Mouse (Mus musculus) heart, adult 2 months (tissue): ENCODE measurements around the gene Gm6793.

Experiments used
- CTCF ChIP-seq: fragments of 200-600 bp; IDR thresholded peaks from 2 replicates; pipeline ENCODE4 v1.8.1; 2022; ENCODE audit warnings: antibody characterized with exemption, mild to moderate bottlenecking, moderate library complexity
- POLR2A ChIP-seq: fragments of 200-500 bp; IDR thresholded peaks from 2 replicates; pipeline ENCODE4 v1.6.1; 2011; ENCODE audit warnings: mild to moderate bottlenecking, low read depth, low read length, control low read depth; ENCODE audit not compliant: insufficient read depth

DNA sequence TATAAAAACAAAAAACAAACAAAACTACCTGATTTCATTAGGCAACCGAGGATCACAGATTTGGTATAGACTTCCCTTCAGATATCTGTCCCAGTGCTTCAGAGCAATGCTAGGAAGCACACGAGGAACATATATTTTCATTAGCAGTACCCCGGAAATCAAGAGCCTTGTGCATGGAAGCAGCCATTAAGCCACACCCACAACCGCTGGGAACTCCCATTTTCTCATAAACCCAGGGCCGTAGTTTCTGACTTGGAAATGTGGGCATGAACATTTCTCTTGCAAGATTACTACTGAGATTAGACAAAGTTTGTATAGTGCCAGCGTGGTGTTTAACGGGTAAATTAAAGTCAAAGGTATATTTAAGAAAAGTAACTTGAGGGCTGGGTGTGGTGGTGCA, 5.3 kb downstream of the Gm6793 start:
- TF ChIP-seq CTCF = no peak
- TF ChIP-seq POLR2A = no peak
